Comparison of ENCODE assay signal across 34 mouse cellular contexts in the genomic region with DNA sequence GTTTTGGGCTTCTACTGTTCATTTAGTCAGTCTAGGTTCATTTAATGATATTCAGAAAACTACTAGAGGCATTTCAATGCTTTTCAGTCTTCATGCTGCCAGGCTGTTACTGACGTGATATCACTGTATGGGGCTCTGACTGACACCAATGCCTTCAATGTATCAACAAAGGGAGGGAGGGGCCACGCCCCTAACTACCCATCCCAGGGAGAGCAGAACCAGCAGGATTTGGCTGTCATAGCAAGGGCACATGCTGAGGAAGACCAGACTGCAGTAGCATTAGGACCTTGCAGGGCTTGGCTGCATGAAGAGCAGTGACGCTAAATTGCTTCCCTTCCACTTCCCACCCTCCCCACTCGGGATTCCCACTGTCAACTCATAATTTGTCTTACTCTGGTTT. TPM values are rescaled to one million over a fixed set of nuclear protein-coding genes. Genes with fewer than 3 reads are reported as not detected.
"Had no signal": no experiment of that assay in that cellular context is flagged by ENCODE, and none has a peak within 500 bp of the region (broad histone marks: within the 10 kb centered on the region; RNA-seq: fewer than 3 reads in every experiment).

No protein-coding gene starts in this region.

- H3K9ac ChIP-seq: heart, embryonic 12.5 days; hindbrain, embryonic 13.5 days; hindbrain, embryonic 15.5 days; kidney, embryonic 15.5 days; limb, embryonic 13.5 days; limb, embryonic 15.5 days; liver, embryonic 12.5 days; liver, embryonic 14.5 days had no signal

- H3K4me1 ChIP-seq: heart, embryonic 10.5 days; limb, embryonic 15.5 days had no signal

- H3K27me3 ChIP-seq: heart, embryonic 12.5 days; hindbrain, embryonic 13.5 days; hindbrain, embryonic 15.5 days; kidney, embryonic 15.5 days; limb, embryonic 13.5 days; limb, embryonic 15.5 days; liver, embryonic 12.5 days had no signal

- H3K4me3 ChIP-seq: gastrocnemius, adult 2 months; heart, adult 2 months; heart, embryonic 10.5 days; heart, embryonic 12.5 days; hindbrain, embryonic 13.5 days; hindbrain, embryonic 15.5 days; kidney, embryonic 15.5 days; limb, embryonic 13.5 days; limb, embryonic 15.5 days; liver, embryonic 12.5 days had no signal

- H3K9me3 ChIP-seq: heart, embryonic 10.5 days; heart, embryonic 12.5 days; hindbrain, embryonic 13.5 days; hindbrain, embryonic 15.5 days; kidney, embryonic 15.5 days; limb, embryonic 13.5 days; limb, embryonic 15.5 days; liver, embryonic 12.5 days had no signal

- H3K4me2 ChIP-seq: heart, embryonic 12.5 days; hindbrain, embryonic 13.5 days; hindbrain, embryonic 15.5 days; kidney, embryonic 15.5 days; limb, embryonic 13.5 days; limb, embryonic 15.5 days; liver, embryonic 12.5 days had no signal

- H3K27ac ChIP-seq: gastrocnemius, adult 2 months; heart, adult 2 months; heart, embryonic 10.5 days; hindbrain, embryonic 13.5 days; hindbrain, embryonic 15.5 days; hindbrain, postnatal 0 days; kidney, embryonic 15.5 days; kidney, postnatal 0 days; limb, embryonic 13.5 days; limb, embryonic 15.5 days; liver, embryonic 12.5 days; liver, embryonic 14.5 days had no signal

- ATAC-seq: hindbrain, postnatal 0 days; intestine, embryonic 16.5 days; liver, embryonic 12.5 days had no signal

- DNase-seq: gastrocnemius, adult 2 months; gastrocnemius, postnatal 10 days; gastrocnemius, postnatal 25 days; heart, adult 2 months; heart, postnatal 10 days; heart, postnatal 36 days; kidney, adult 11 months; kidney, adult 2 months; kidney, adult 9 months; kidney, postnatal 14 days; kidney, postnatal 36 days; layer of hippocampus, adult 9-11 months; layer of hippocampus, postnatal 36 days; left cerebral cortex, postnatal 4 days had no signal

RNA-seq across cellular contexts. Expression of a gene that starts 10.4 kb away (rescaled TPM):
- polyA plus RNA-seq: liver, adult 2 months had no signal

RNA-seq across cellular contexts. Expression of a gene that starts 29.2 kb away (rescaled TPM):
- polyA plus RNA-seq: heart, embryonic 16.5 days; hindbrain, embryonic 11.5 days; hindbrain, embryonic 13.5 days; hindbrain, embryonic 15.5 days; hindbrain, postnatal 0 days; intestine, embryonic 14.5 days; intestine, embryonic 16.5 days; kidney, embryonic 15.5 days; limb, embryonic 11.5 days; limb, embryonic 15.5 days; liver, adult 2 months; liver, embryonic 12.5 days; liver, embryonic 14.5 days; liver, embryonic 16.5 days had no signal

RNA-seq across cellular contexts. Expression of a gene that starts 59.5 kb away (rescaled TPM):
- polyA plus RNA-seq: heart, adult 2 months; heart, embryonic 14.5 days; hindbrain, embryonic 11.5 days; hindbrain, embryonic 13.5 days; intestine, embryonic 14.5 days; large intestine, adult 2 months had no signal
